Mouse (Mus musculus): ENCODE measurements around the gene Mepce. TPM values are rescaled to one million over a fixed set of nuclear protein-coding genes. Genes with fewer than 3 reads are reported as not detected.

The Mepce gene
- polyA plus RNA-seq, 1 experiment from 2014 or later: 14.4 TPM

DNA sequence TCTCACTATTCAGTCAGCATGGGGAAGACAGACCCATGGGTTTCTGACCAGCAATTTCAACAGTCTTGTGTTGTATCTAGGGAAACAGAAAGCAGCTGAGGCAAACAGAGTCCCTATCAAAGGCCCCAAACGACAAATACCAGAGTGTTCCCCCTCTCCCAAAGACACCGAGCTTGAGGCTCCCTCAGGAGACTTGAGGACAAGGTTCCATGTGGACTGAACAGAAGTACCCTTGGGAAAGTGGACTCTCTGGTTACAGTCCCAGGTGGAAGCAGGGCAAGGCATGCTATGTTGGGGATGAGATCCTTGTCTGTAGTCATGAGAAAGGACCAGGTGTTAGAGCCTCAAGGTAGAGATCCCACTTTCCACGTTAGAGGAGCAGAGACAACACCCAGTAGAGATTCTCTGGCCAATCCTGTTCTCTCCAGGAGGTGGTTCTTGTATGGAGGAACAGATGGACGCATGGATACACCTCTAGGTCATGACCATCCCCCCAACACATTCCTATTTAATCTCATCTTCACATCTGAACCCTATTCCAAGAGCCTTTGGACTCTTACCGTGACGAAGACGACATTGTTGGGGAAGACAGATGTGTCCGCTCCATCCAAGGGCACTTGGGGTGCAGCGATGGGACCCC is 3.4 kb downstream of the Mepce start:
- no peaks in the 10 kb centered on the region for H3K9me3 ChIP-seq (ENCODE audit: control insufficient read depth, low read length)
- ATAC-seq (ENCODE audit: low FRiP score, low TSS enrichment) (no peak), DNase-seq (no peak)
- peaks cover 36% of the 10 kb centered on the region for H3K4me1 ChIP-seq (ENCODE audit: control insufficient read depth, insufficient read depth, low read length)
- 67% methylated on average over 9 of the region's 9 CpGs for WGBS
- no peak overlapping the region for H3K27ac ChIP-seq (replicated peaks; ENCODE audit: low read depth, low read length)
- peak overlapping the region; percentile 88 for H3K4me2 ChIP-seq (ENCODE audit: low read length)
- peaks cover 50% of the 10 kb centered on the region for H3K36me3 ChIP-seq (ENCODE audit: control insufficient read depth, insufficient read depth, low read length)
- peak overlapping the region; percentile 91 for H3K9ac ChIP-seq (replicated peaks; ENCODE audit: low read length)
- peak overlapping the region; percentile 90 for H3K4me3 ChIP-seq (replicated peaks; ENCODE audit: low read depth, low read length)
- no peaks in the 10 kb centered on the region for H3K27me3 ChIP-seq (ENCODE audit: control insufficient read depth, insufficient read depth, low read length)

GRCm38 (mm10) chr5:137782776-137783522 is 4.5 kb downstream of the Mepce start:
- DNase-seq: no peak
- H3K27ac ChIP-seq (replicated peaks; ENCODE audit: low read depth, low read length): no peak overlapping the region
- peak overlapping the region; percentile 91; the same call in 1 of the 2 replicates for H3K9ac ChIP-seq (replicated peaks; ENCODE audit: low read length)
- no peaks in the 10 kb centered on the region for H3K9me3 ChIP-seq (ENCODE audit: control insufficient read depth, low read length)
- peaks cover 35% of the 10 kb centered on the region for H3K4me1 ChIP-seq (ENCODE audit: control insufficient read depth, insufficient read depth, low read length)
- peak overlapping the region; percentile 88 for H3K4me2 ChIP-seq (ENCODE audit: low read length)
- H3K36me3 ChIP-seq (ENCODE audit: control insufficient read depth, insufficient read depth, low read length): peaks cover 50% of the 10 kb centered on the region
- no peak for ATAC-seq (ENCODE audit: low FRiP score, low TSS enrichment)
- H3K27me3 ChIP-seq (ENCODE audit: control insufficient read depth, insufficient read depth, low read length): no peaks in the 10 kb centered on the region
- H3K4me3 ChIP-seq (replicated peaks; ENCODE audit: low read depth, low read length): peak overlapping the region; percentile 90; the same call in 1 of the 2 replicates
- WGBS: 87% methylated on average over 13 of the region's 13 CpGs

DNA sequence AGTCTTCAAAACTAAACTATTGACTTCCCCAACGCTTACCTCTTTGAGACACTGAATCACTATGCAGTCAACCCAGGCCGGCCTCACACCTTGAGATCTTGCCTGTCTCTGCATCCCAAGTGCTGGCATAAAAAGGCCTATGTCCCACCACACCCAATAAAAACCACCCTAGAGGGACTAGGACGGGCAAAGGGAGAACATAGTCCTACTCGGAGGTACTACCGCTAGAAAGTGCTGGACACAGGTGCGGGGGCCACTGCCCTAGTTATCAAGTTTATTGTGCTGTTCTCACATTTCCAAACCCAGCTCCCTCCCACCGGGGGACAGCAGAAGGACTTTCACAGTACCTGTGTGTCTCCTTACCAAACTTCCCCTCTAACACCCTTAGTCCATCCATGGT is 5.8 kb downstream of the Mepce start:
- Histone ChIP-seq H3K9ac (replicated peaks; ENCODE audit: low read length) (no peak overlapping the region), H3K27me3 (ENCODE audit: control insufficient read depth, insufficient read depth, low read length) (no peaks in the 10 kb centered on the region), H3K4me2 (ENCODE audit: low read length) (no peak overlapping the region), H3K4me1 (ENCODE audit: control insufficient read depth, insufficient read depth, low read length) (peaks cover 33% of the 10 kb centered on the region), H3K9me3 (ENCODE audit: control insufficient read depth, low read length) (no peaks in the 10 kb centered on the region), H3K36me3 (ENCODE audit: control insufficient read depth, insufficient read depth, low read length) (peaks cover 50% of the 10 kb centered on the region), H3K27ac (replicated peaks; ENCODE audit: low read depth, low read length) (no peak overlapping the region), H3K4me3 (replicated peaks; ENCODE audit: low read depth, low read length) (no peak overlapping the region; the same call in 1 of the 2 replicates)
- no peak for ATAC-seq (ENCODE audit: low FRiP score, low TSS enrichment)
- no peak for DNase-seq
- WGBS: 93% methylated on average over 7 of the region's 7 CpGs

- DNase-seq (peak; percentile 49), ATAC-seq (ENCODE audit: low FRiP score, low TSS enrichment) (peak; percentile 35; the same call in 1 of the 2 replicates)
- Histone ChIP-seq H3K27ac (replicated peaks; ENCODE audit: low read depth, low read length) (peak overlapping the region; percentile 90), H3K4me1 (ENCODE audit: control insufficient read depth, insufficient read depth, low read length) (peaks cover 22% of the 10 kb centered on the region), H3K9me3 (ENCODE audit: control insufficient read depth, low read length) (no peaks in the 10 kb centered on the region), H3K27me3 (ENCODE audit: control insufficient read depth, insufficient read depth, low read length) (no peaks in the 10 kb centered on the region), H3K4me2 (ENCODE audit: low read length) (peak overlapping the region; percentile 94), H3K4me3 (replicated peaks; ENCODE audit: low read depth, low read length) (peak overlapping the region; percentile 91), H3K36me3 (ENCODE audit: control insufficient read depth, insufficient read depth, low read length) (peaks cover 44% of the 10 kb centered on the region), H3K9ac (replicated peaks; ENCODE audit: low read length) (peak overlapping the region; percentile 91)
- under 1% methylated on average over 82 of the region's 83 CpGs for whole genome bisulfite sequencing
These were observed 8.2 kb downstream of the Mepce start for GRCm38 (mm10) chr5:137779053-137779933.

DNA sequence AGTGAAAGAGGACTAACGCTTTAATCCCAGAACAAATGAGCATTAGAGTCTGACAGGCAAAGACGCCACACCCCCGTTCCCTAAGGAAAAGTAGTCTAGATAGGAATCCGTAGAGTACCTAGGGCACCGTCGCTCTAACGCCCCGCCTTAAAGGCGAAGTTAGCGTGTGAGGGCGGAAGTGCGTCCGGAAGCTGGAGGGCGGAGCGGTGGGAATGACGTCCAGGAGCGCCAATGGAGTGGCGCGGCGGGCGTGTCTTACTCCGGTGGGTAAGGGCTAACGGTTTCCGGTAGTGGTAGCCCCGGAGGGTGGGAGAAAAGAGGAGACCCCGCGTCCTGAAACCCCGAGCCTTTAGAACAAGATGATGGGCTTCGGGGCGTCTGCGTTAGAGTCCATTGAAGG is 8.8 kb downstream of the Mepce start, which contains the start of gene Ppp1r35:
TSS of gene Ppp1r35 (plus strand) at position 215 of the 400 bp plus-strand sequence.
- H3K4me2 ChIP-seq (ENCODE audit: low read length): peak within 1 kb of the TSS; percentile 94
- DNase-seq (peak; percentile 99), ATAC-seq (ENCODE audit: low FRiP score, low TSS enrichment) (peak; percentile 94)
- H3K9me3 ChIP-seq (ENCODE audit: control insufficient read depth, low read length): no peaks in the 10 kb centered on the region
- peak within 1 kb of the TSS; percentile 91 for H3K9ac ChIP-seq (replicated peaks; ENCODE audit: low read length)
- H3K4me1 ChIP-seq (ENCODE audit: control insufficient read depth, insufficient read depth, low read length): peaks cover 15% of the 10 kb centered on the region
- peak within 1 kb of the TSS; percentile 91 for H3K4me3 ChIP-seq (replicated peaks; ENCODE audit: low read depth, low read length)
- H3K27ac ChIP-seq (replicated peaks; ENCODE audit: low read depth, low read length): peak within 1 kb of the TSS; percentile 90
- WGBS: under 1% methylated on average over 31 of the region's 31 CpGs
- peaks cover 37% of the 10 kb centered on the region for H3K36me3 ChIP-seq (ENCODE audit: control insufficient read depth, insufficient read depth, low read length)
- no peaks in the 10 kb centered on the region for H3K27me3 ChIP-seq (ENCODE audit: control insufficient read depth, insufficient read depth, low read length)

GRCm38 (mm10) chr5:137777267-137777845 is 10.1 kb downstream of the Mepce start:
- Histone ChIP-seq H3K27me3 (ENCODE audit: control insufficient read depth, insufficient read depth, low read length) (no peaks in the 10 kb centered on the region), H3K4me2 (ENCODE audit: low read length) (no peak overlapping the region), H3K27ac (replicated peaks; ENCODE audit: low read depth, low read length) (0 out of 2 replicates have a peak overlapping the region, but pooled peaks have one; percentile 88), H3K9me3 (ENCODE audit: control insufficient read depth, low read length) (no peaks in the 10 kb centered on the region), H3K4me3 (replicated peaks; ENCODE audit: low read depth, low read length) (no peak overlapping the region), H3K36me3 (ENCODE audit: control insufficient read depth, insufficient read depth, low read length) (peaks cover 24% of the 10 kb centered on the region), H3K9ac (replicated peaks; ENCODE audit: low read length) (no peak overlapping the region), H3K4me1 (ENCODE audit: control insufficient read depth, insufficient read depth, low read length) (peaks cover 9% of the 10 kb centered on the region; the same call in 1 of the 2 replicates)
- ATAC-seq (ENCODE audit: low FRiP score, low TSS enrichment) (no peak), DNase-seq (no peak)
- WGBS: 88% methylated on average over 7 of the region's 7 CpGs

GRCm38 (mm10) chr5:137776408-137776918 is 11.0 kb downstream of the Mepce start:
- no peak overlapping the region for H3K4me3 ChIP-seq (replicated peaks; ENCODE audit: low read depth, low read length)
- no peak overlapping the region for H3K4me2 ChIP-seq (ENCODE audit: low read length)
- H3K4me1 ChIP-seq (ENCODE audit: control insufficient read depth, insufficient read depth, low read length): peaks cover 9% of the 10 kb centered on the region; the same call in 1 of the 2 replicates
- ATAC-seq (ENCODE audit: low FRiP score, low TSS enrichment) (no peak), DNase-seq (no peak)
- H3K36me3 ChIP-seq (ENCODE audit: control insufficient read depth, insufficient read depth, low read length): peaks cover 15% of the 10 kb centered on the region
- H3K9ac ChIP-seq (replicated peaks; ENCODE audit: low read length): 0 out of 2 replicates have a peak overlapping the region, but pooled peaks have one; percentile 9
- no peaks in the 10 kb centered on the region for H3K27me3 ChIP-seq (ENCODE audit: control insufficient read depth, insufficient read depth, low read length)
- H3K9me3 ChIP-seq (ENCODE audit: control insufficient read depth, low read length): no peaks in the 10 kb centered on the region
- 54% methylated on average over 5 of the region's 5 CpGs for WGBS
- H3K27ac ChIP-seq (replicated peaks; ENCODE audit: low read depth, low read length): no peak overlapping the region
